Mouse (Mus musculus) liver, embryonic 14.5 days (tissue): Measurements from ENCODE around the gene Cep97. TPM values are rescaled to one million over a fixed set of nuclear protein-coding genes. Genes with fewer than 3 reads are reported as not detected.
A peak's percentile ranks its signal among the peaks of the same experiment; 100 is the strongest.

Experiments
- ATAC-seq: fragments of 200-750 bp; cut with Nextera tagmentation; 2 replicates; pipeline ENCODE4 v1.8.0; 2017; ENCODE audit warnings: moderate number of reproducible peaks, mild to moderate bottlenecking, moderate library complexity; ENCODE audit not compliant: insufficient read depth
- DNase-seq, 3 experiments: peaks; one replicate each; pipeline ENCODE4 v3.0.0-alpha.2; 2012 to 2013; ENCODE audit warnings: low read depth in 3 of 3, low spot score in 3 of 3
- H3K27ac ChIP-seq: fragments of 300-500 bp; sonication (generic); 2 replicates; pipeline ENCODE4 v1.5.1; 2014; ENCODE audit warnings: moderate library complexity, mild to moderate bottlenecking, control low read depth, inconsistent platforms
- H3K27me3 ChIP-seq: fragments of 300-500 bp; sonication (generic); 2 replicates; pipeline ENCODE4 v1.6.1; 2014; ENCODE audit warnings: mild to moderate bottlenecking, low read length, moderate library complexity; ENCODE audit not compliant: control insufficient read depth, insufficient read depth
- H3K36me3 ChIP-seq: fragments of 300-500 bp; sonication (generic); replicated peaks from 2 replicates; pipeline ENCODE4 v1.6.1; 2014; ENCODE audit warnings: low read depth; ENCODE audit not compliant: control insufficient read depth, insufficient read depth
- H3K4me1 ChIP-seq, 2 experiments: fragments of 200-500 bp in 1 of 2; fragments of 300-500 bp in 1 of 2; sonication (generic) in 1 of 2; replicated peaks; 2 replicates each; pipeline ENCODE4 v1.6.1; 2012 to 2014; ENCODE audit warnings: antibody characterized with exemption in 1 of 2, inconsistent platforms in 1 of 2, low read length in 1 of 2; ENCODE audit not compliant: control insufficient read depth in 2 of 2, insufficient read depth in 2 of 2
- H3K4me2 ChIP-seq: fragments of 300-500 bp; sonication (generic); 2 replicates; pipeline ENCODE4 v1.6.1; 2014; ENCODE audit warnings: low read depth, mild to moderate bottlenecking, control low read depth, moderate library complexity
- H3K4me3 ChIP-seq, 2 experiments: fragments of 200-500 bp in 1 of 2; fragments of 300-500 bp in 1 of 2; sonication (generic) in 1 of 2; 2 replicates each; pipeline ENCODE4 v1.5.1; 2012 to 2014; ENCODE audit warnings: low read depth in 2 of 2, low read length in 2 of 2, mild to moderate bottlenecking in 2 of 2, control low read depth in 1 of 2, inconsistent platforms in 1 of 2, moderate library complexity in 1 of 2; ENCODE audit not compliant: insufficient read depth in 1 of 2
- H3K9ac ChIP-seq: fragments of 300-500 bp; sonication (generic); replicated peaks from 2 replicates; pipeline ENCODE4 v1.6.1; 2014; ENCODE audit warnings: mild to moderate bottlenecking, control low read depth, moderate library complexity
- H3K9me3 ChIP-seq: fragments of 300-500 bp; sonication (generic); 2 replicates; pipeline ENCODE4 v1.6.1; 2016; ENCODE audit warnings: low read length, mixed read lengths; ENCODE audit not compliant: control insufficient read depth
- CTCF ChIP-seq: IDR thresholded peaks from 2 replicates; pipeline ENCODE4 v1.5.1; 2016; ENCODE audit warnings: antibody characterized with exemption, low read depth, control low read depth
- EP300 ChIP-seq: IDR thresholded peaks from 2 replicates; pipeline ENCODE4 v1.6.1; 2016; ENCODE audit warnings: antibody characterized with exemption, low read depth
- WGBS: fragments of 180-500 bp; shearing (Covaris S2); extraction: QIAGEN DNeasy Blood & Tissue Kit; methylation state at CpG from one replicate; pipeline ENCODE4 v1.1.7; 2014; ENCODE audit not compliant: insufficient replicate concordance; 5-methylcytosine and 5-hydroxymethylcytosine counted together
- polyA plus RNA-seq, 2 experiments: library from polyadenylated mRNA; depleted of rRNA in 1 of 2; stranded (reverse) in 1 of 2; unstranded in 1 of 2; fragments of >200 nt; fragmentation: Nextera tagmentation in 1 of 2; extraction: Ambion mirVana in 1 of 2; gene quantifications; 2 replicates each; pipeline versions ENCODE4 v1.2.1 to v1.2.3; 2012 to 2014

Cep97 gene
- polyA plus RNA-seq, 2 experiments = 2.0 to 5.4 TPM

- peak; percentile 54 for TF ChIP-seq CTCF
- no peak for TF ChIP-seq EP300
- no peaks in the 10 kb centered on the region for H3K27me3 ChIP-seq
- no peaks in the 10 kb centered on the region for H3K36me3 ChIP-seq
- peak; percentile 59 to 72 (median 65) for DNase-seq
- H3K9ac ChIP-seq = peak within 1 kb of the TSS; percentile 59
- peak; percentile 88 for ATAC-seq
- no peaks in the 10 kb centered on the region for H3K9me3 ChIP-seq
- H3K4me1 ChIP-seq = peaks cover 27 to 37% of the 10 kb centered on the region in 2 experiments
- peak within 1 kb of the TSS; percentile 74 to 85 for H3K4me3 ChIP-seq
- H3K4me2 ChIP-seq = peak within 1 kb of the TSS; percentile 78
- peak within 1 kb of the TSS; percentile 80 for H3K27ac ChIP-seq
- under 1% methylated on average over 74 of the region's 74 CpGs for WGBS
Measured at GRCm38 (mm10) chr16:55894893-55895650, 39.6 kb downstream of the Cep97 start, which contains the start of gene Nxpe3. Gene Nxpe3 (minus strand): TSS chr16:55895285.

GRCm38 (mm10) chr16:55894536-55894892, 40.1 kb downstream of the Cep97 start:
- ATAC-seq (peak; percentile 52), DNase-seq (peak in 1 of 3 experiments; percentile 35)
- peak overlapping the region; percentile 78 for H3K4me2 ChIP-seq
- peak overlapping the region; percentile 74 to 85 for H3K4me3 ChIP-seq
- TF ChIP-seq EP300 = no peak
- TF ChIP-seq CTCF = no peak
- no peaks in the 10 kb centered on the region for H3K9me3 ChIP-seq
- no peaks in the 10 kb centered on the region for H3K27me3 ChIP-seq
- H3K9ac ChIP-seq = peak overlapping the region; percentile 59
- no peak overlapping the region for H3K27ac ChIP-seq
- no peaks in the 10 kb centered on the region for H3K36me3 ChIP-seq
- H3K4me1 ChIP-seq = peaks cover 27 to 37% of the 10 kb centered on the region in 2 experiments
- 0% methylated on average over 4 of the region's 4 CpGs for whole genome bisulfite sequencing

GRCm38 (mm10) chr16:55893410-55894107, 41.1 kb downstream of the Cep97 start:
- Histone ChIP-seq H3K27ac (no peak overlapping the region), H3K9ac (peak overlapping the region; percentile 43), H3K27me3 (no peaks in the 10 kb centered on the region), H3K4me1 (peaks cover 27 to 36% of the 10 kb centered on the region in 2 experiments), H3K4me2 (peak overlapping the region; percentile 78), H3K9me3 (no peaks in the 10 kb centered on the region), H3K4me3 (peak overlapping the region; percentile 17 to 85; a peak in 2 of 4 replicates), H3K36me3 (no peaks in the 10 kb centered on the region)
- WGBS = 16% methylated on average over 8 of the region's 8 CpGs
- no peak for DNase-seq
- TF ChIP-seq EP300 (no peak), CTCF (no peak)
- no peak for ATAC-seq

GRCm38 (mm10) chr16:55892484-55892883, 42.2 kb downstream of the Cep97 start:
- 7% methylated on average over 6 of the region's 7 CpGs for WGBS
- no peak for TF ChIP-seq EP300
- no peak for TF ChIP-seq CTCF
- H3K9ac ChIP-seq = no peak overlapping the region
- H3K36me3 ChIP-seq = no peaks in the 10 kb centered on the region
- H3K27ac ChIP-seq = no peak overlapping the region
- DNase-seq (no peak), ATAC-seq (no peak)
- no peaks in the 10 kb centered on the region for H3K27me3 ChIP-seq
- H3K9me3 ChIP-seq = no peaks in the 10 kb centered on the region
- H3K4me2 ChIP-seq = peak overlapping the region; percentile 37; the same call in 1 of the 2 replicates
- peaks cover 27 to 35% of the 10 kb centered on the region in 2 experiments for H3K4me1 ChIP-seq
- H3K4me3 ChIP-seq = no peak overlapping the region

- Histone ChIP-seq H3K27me3 (no peaks in the 10 kb centered on the region), H3K9me3 (no peaks in the 10 kb centered on the region), H3K9ac (no peak overlapping the region), H3K4me1 (peaks cover 25 to 34% of the 10 kb centered on the region in 2 experiments), H3K4me3 (no peak overlapping the region), H3K36me3 (no peaks in the 10 kb centered on the region), H3K4me2 (no peak overlapping the region), H3K27ac (no peak overlapping the region)
- DNase-seq = no peak
- TF ChIP-seq EP300 (no peak), CTCF (no peak)
- WGBS = 75% methylated on average over 7 of the region's 7 CpGs
- ATAC-seq = no peak
Measured at GRCm38 (mm10) chr16:55891346-55891745, 43.3 kb downstream of the Cep97 start.
